ENCODE assay signal across 21 mouse cellular contexts in genomic region chr3:130894168-130894814, GRCm38 (mm10).
DNase-seq lines count a peak whose midpoint lies in the region; ATAC-seq and TF ChIP-seq lines count a peak whose summit lies in the region.
"Had no signal": no experiment of that assay in that cellular context is flagged by ENCODE, and none has a peak within 500 bp of the region (broad histone marks: within the 10 kb centered on the region; RNA-seq: fewer than 3 reads in every experiment).

No protein-coding gene starts in this region.

- no peaks in the 10 kb centered on the region for H3K4me1 ChIP-seq in intestine, postnatal 0 days (replicated peaks; ENCODE audit: control insufficient read depth, insufficient read depth, low read length)
- no peaks in the 10 kb centered on the region for H3K4me1 ChIP-seq in forebrain, postnatal 0 days (ENCODE audit: insufficient read depth)
- H3K4me1 ChIP-seq: embryonic facial prominence, embryonic 13.5 days; forebrain, embryonic 12.5 days; hindbrain, embryonic 15.5 days had no signal

- H3K27ac ChIP-seq in intestine, postnatal 0 days (ENCODE audit: low read depth, low read length) = no peak overlapping the region
- no peak overlapping the region for H3K27ac ChIP-seq in forebrain, postnatal 0 days (ENCODE audit: low read depth, low read length)
- H3K27ac ChIP-seq: embryonic facial prominence, embryonic 13.5 days; forebrain, embryonic 12.5 days; gastrocnemius, adult 2 months; heart, adult 2 months; hindbrain, embryonic 15.5 days had no signal

- H3K9ac ChIP-seq in intestine, postnatal 0 days (ENCODE audit: low read depth, low read length) = no peak overlapping the region
- H3K9ac ChIP-seq in forebrain, postnatal 0 days = no peak overlapping the region
- H3K9ac ChIP-seq: embryonic facial prominence, embryonic 13.5 days; forebrain, embryonic 12.5 days; heart, embryonic 12.5 days; hindbrain, embryonic 15.5 days had no signal

- H3K36me3 ChIP-seq in intestine, postnatal 0 days (ENCODE audit: control insufficient read depth, insufficient read depth) = no peaks in the 10 kb centered on the region
- H3K36me3 ChIP-seq in forebrain, postnatal 0 days (ENCODE audit: insufficient read depth) = no peaks in the 10 kb centered on the region
- H3K36me3 ChIP-seq: embryonic facial prominence, embryonic 13.5 days; forebrain, embryonic 12.5 days; heart, embryonic 12.5 days; hindbrain, embryonic 15.5 days had no signal

- peak; percentile 48 for DNase-seq in CD4-positive, CD25-positive, alpha-beta regulatory T cell, adult 2 months (ENCODE audit: low read depth, low spot score)
- peak; percentile 10 for DNase-seq in T-cell, adult 2 months (ENCODE audit: low spot score)
- peak; percentile 57 for DNase-seq in induced T-regulatory cell, adult 2 months (ENCODE audit: low read depth)
- DNase-seq in forebrain, postnatal 0 days = no peak
- DNase-seq in urinary bladder, adult 2 months (ENCODE audit: low spot score) = no peak
- DNase-seq in adrenal gland, postnatal 10 days = no peak
- DNase-seq: adrenal gland, postnatal 25 days; cerebellum, adult 18-20 months; cerebellum, adult 9-11 months; cerebellum, postnatal 36 days; gastrocnemius, adult 2 months; gastrocnemius, postnatal 25 days; heart, adult 2 months; kidney, adult 8-10 months had no signal

- no peaks in the 10 kb centered on the region for H3K27me3 ChIP-seq in intestine, postnatal 0 days (replicated peaks; ENCODE audit: control insufficient read depth, insufficient read depth, low read length)
- no peaks in the 10 kb centered on the region for H3K27me3 ChIP-seq in forebrain, postnatal 0 days (ENCODE audit: insufficient read depth, low read length)
- H3K27me3 ChIP-seq: embryonic facial prominence, embryonic 13.5 days; forebrain, embryonic 12.5 days; heart, embryonic 12.5 days; hindbrain, embryonic 15.5 days; Patski had no signal

- 42% methylated on average over 7 of the region's 7 CpGs for WGBS in intestine, postnatal 0 days
- 85% methylated on average over 7 of the region's 7 CpGs for WGBS in forebrain, postnatal 0 days

- H3K4me2 ChIP-seq in intestine, postnatal 0 days (replicated peaks; ENCODE audit: low read depth) = no peak overlapping the region
- no peak overlapping the region for H3K4me2 ChIP-seq in forebrain, postnatal 0 days (ENCODE audit: low read depth)
- H3K4me2 ChIP-seq: embryonic facial prominence, embryonic 13.5 days; forebrain, embryonic 12.5 days; heart, embryonic 12.5 days; hindbrain, embryonic 15.5 days had no signal

- ATAC-seq in intestine, postnatal 0 days = peak; percentile 28; the same call in 1 of the 2 replicates
- ATAC-seq in forebrain, postnatal 0 days = no peak
- ATAC-seq: forebrain, embryonic 16.5 days; Patski had no signal

- no peak for TF ChIP-seq CTCF in intestine, postnatal 0 days (IDR thresholded peaks at IDR 0.05; ENCODE audit: low read depth)
- TF ChIP-seq CTCF in forebrain, postnatal 0 days (IDR thresholded peaks at IDR 0.05; ENCODE audit: low read depth) = no peak

- no peaks in the 10 kb centered on the region for H3K9me3 ChIP-seq in intestine, postnatal 0 days (ENCODE audit: control insufficient read depth)
- H3K9me3 ChIP-seq in forebrain, postnatal 0 days (ENCODE audit: low read length) = no peaks in the 10 kb centered on the region
- H3K9me3 ChIP-seq: embryonic facial prominence, embryonic 13.5 days; hindbrain, embryonic 15.5 days had no signal

- no peak overlapping the region for H3K4me3 ChIP-seq in intestine, postnatal 0 days (ENCODE audit: low read depth, low read length)
- no peak overlapping the region for H3K4me3 ChIP-seq in forebrain, postnatal 0 days (ENCODE audit: low read depth, low read length)
- H3K4me3 ChIP-seq: embryonic facial prominence, embryonic 13.5 days; forebrain, embryonic 12.5 days; gastrocnemius, adult 2 months; heart, adult 2 months; heart, embryonic 12.5 days; hindbrain, embryonic 15.5 days had no signal

Comparison
In these comparisons a context has a peak if more than half of its experiments do, and no peak if none do; other contexts are left out.
1. DNase-seq: peak in CD4-positive, CD25-positive, alpha-beta regulatory T cell, adult 2 months (single experiment), T-cell, adult 2 months (single experiment) and induced T-regulatory cell, adult 2 months (single experiment); none in forebrain, postnatal 0 days (single experiment), urinary bladder, adult 2 months (single experiment) and adrenal gland, postnatal 10 days (single experiment).